Mouse (Mus musculus): ENCODE measurements at regions not wholly inside any gene's neighbourhood (a gene's known extent, or its start where the extent isn't known, plus 50 kb on each side); places are given as distances from the start of the nearest gene placed in this dataset.

GRCm38 (mm10) chr11:24340677-24341076, 262.8 kb downstream of the Bcl11a start:
- ATAC-seq (ENCODE audit: low TSS enrichment): no peak

DNA sequence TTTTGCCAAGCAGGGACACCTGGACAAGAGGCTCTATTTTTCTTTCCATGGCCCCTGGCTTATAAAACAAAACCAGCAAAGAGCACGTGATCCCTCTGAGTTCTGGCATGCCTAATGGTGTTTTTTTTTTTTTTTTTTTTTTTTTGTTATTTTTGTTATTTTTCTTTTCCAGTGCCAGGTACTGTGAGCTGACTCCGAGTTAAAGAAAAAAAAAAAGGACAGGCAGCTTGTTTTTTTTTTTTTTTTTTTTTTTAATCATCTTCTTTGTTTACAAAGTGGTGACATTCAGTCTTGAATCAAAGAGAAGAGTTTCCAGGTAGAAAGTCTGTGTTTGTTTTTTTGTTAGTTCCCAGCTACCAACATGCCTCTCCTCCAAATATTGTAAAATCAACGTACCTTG, 263.8 kb downstream of the Bcl11a start:
- no peak for ATAC-seq (ENCODE audit: low TSS enrichment)

GRCm38 (mm10) chr11:24342176-24342575, 264.3 kb downstream of the Bcl11a start:
- no peak for ATAC-seq (ENCODE audit: low TSS enrichment)

- no peak for ATAC-seq (ENCODE audit: low TSS enrichment)
Measured at GRCm38 (mm10) chr11:24342732-24343131, 264.9 kb downstream of the Bcl11a start.

- ATAC-seq (ENCODE audit: low TSS enrichment): peak; percentile 57; the same call in 1 of the 2 replicates
Measured at GRCm38 (mm10) chr11:24347225-24347624, 269.4 kb downstream of the Bcl11a start.

DNA sequence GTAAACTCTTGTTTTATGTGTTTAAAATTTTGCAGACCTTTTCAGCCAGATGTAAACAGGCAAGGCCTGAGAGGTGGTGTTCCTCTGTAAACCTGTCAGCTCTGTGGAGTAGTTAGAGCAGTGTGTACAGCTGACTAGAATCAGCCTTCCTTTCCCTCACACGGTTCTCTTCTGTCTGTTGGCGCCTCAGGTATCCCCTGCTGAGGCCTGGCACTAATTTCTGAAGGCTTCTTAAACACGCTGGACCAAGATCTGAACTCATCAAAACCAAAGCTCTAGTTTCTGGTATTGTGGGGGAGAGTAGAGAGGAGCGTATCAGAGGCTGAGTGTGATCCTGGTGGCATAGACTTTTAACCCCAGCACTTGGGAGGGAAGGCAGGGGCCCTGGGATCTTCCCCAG, 270.9 kb downstream of the Bcl11a start:
- ATAC-seq (ENCODE audit: low TSS enrichment): no peak

- no peak for ATAC-seq (ENCODE audit: low TSS enrichment)
Measured at GRCm38 (mm10) chr11:24349967-24350643, 272.2 kb downstream of the Bcl11a start.

DNA sequence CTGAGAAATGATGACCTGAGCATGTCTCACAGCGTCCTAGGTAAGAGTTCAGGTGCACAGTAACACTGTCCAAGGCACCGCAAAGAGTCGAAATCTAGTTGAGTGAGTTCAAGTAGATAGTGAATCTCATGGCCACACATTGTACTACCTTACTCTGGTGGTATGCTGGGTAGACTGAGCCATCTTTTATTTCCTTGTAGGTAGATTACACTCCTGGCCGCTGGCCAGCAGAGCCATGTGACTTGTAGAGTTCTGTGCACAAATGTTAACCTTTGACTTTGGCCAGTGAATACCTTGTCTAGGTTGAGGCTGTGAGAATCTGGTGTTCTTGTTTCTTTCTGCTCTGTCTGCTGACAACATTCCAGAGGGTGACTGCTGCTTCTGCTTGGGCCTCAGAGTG, 273.0 kb downstream of the Bcl11a start:
- ATAC-seq (ENCODE audit: low TSS enrichment): no peak

- no peak for ATAC-seq (ENCODE audit: low TSS enrichment)
Measured at GRCm38 (mm10) chr11:24352071-24352470, 274.2 kb downstream of the Bcl11a start.

DNA sequence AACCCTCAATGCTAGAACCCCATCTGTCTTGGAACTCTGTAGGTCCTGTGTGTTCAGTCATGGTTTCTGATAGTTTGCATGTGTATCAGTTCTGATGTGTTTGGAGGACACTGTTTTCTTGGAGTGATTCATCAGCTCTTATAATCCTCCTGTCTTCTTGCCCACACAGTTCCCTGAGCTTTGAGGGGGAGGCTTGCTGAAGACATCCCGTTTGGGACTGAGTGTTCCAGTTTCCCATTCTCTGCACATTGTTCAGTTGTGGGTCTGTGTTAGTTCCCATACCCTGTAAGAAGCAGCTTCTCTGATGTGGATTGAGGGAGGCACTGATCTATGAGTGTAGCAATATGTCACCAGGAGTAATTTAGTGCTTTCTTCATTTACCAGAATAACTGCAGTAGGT, 275.2 kb downstream of the Bcl11a start:
- ATAC-seq (ENCODE audit: low TSS enrichment): peak; percentile 99

DNA sequence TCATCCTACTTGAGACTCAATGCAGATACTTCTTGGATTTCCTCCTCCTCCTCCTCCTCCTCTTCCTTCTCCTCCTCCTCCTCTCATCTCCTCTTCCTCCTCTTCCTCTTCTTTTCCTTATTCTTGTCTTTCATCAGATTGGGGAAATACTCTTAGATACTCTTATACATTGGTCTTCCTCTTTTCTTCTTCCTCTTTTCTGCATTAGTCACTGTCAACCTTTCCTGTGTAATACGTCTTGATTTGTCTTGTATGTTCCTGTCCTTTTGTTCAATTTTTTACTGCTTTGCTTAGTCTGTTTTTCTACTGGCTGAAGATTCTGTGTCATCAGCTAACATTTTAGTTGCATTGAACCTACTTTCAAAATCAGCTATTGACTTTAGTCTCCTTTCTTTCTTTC, 279.5 kb downstream of the Bcl11a start:
- ATAC-seq (ENCODE audit: low TSS enrichment): no peak

- ATAC-seq (ENCODE audit: low TSS enrichment): no peak
Measured at GRCm38 (mm10) chr11:24359086-24359485, 281.2 kb downstream of the Bcl11a start.

DNA sequence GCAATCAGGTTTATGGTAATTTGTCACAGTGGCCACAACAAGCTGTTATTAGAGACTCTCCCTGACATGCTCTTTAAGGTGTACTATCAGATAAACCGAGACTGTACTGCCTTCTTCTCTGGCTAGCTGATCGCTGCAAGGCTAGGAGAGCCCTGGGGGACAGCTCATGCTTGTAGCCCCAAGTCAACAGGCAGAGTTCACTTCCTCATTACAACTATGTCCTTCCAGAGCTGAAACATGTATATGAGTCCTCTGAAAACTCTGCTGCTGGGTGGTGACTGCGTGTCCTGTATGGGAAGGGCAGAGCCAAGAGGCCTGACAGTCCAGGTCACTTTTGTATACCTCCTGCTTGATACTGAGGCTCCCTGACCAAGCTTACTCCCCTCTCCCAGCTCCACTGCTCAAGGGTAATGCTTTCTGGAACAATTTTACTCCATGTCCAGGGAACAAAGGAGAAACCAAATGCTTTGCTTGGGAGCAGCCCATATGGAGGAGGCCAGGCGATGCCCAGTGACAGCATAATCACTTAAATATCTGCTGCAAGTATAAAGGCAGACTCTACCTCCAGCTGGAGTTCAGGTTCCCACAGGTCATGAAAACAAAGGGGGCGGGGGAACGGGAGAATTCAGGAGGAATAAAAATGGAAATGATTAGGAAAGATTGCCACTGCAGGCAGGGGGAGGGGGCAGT, 284.3 kb downstream of the Bcl11a start:
- ATAC-seq (ENCODE audit: low TSS enrichment): no peak

DNA sequence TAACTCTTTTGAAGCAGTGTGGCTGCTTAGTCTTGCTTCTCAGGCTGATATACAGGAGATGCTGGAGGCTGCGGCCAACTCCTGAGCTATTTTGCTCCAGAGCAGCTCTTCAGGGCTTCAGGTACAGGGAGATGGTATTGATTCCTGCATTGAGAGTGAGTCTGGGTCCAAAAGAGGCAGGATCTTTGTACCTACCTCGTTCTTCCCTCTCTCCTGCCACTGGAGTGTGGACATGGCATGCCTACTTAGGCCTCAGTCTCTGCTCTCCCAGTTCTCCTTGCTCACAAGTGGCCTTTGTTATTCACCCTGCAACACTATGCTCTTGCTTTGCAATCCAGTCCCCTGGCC, 284.8 kb downstream of the Bcl11a start:
- ATAC-seq (ENCODE audit: low TSS enrichment): no peak

GRCm38 (mm10) chr11:24363418-24364364, 285.8 kb downstream of the Bcl11a start:
- peak; percentile 91 for ATAC-seq (ENCODE audit: low TSS enrichment)

GRCm38 (mm10) chr11:24370198-24370860, 292.5 kb downstream of the Bcl11a start:
- ATAC-seq (ENCODE audit: low TSS enrichment): peak; percentile 62

GRCm38 (mm10) chr11:24370861-24371686, 293.2 kb downstream of the Bcl11a start:
- no peak for ATAC-seq (ENCODE audit: low TSS enrichment)

- ATAC-seq (ENCODE audit: low TSS enrichment): no peak
Measured at GRCm38 (mm10) chr11:24371687-24371950, 293.8 kb downstream of the Bcl11a start.

DNA sequence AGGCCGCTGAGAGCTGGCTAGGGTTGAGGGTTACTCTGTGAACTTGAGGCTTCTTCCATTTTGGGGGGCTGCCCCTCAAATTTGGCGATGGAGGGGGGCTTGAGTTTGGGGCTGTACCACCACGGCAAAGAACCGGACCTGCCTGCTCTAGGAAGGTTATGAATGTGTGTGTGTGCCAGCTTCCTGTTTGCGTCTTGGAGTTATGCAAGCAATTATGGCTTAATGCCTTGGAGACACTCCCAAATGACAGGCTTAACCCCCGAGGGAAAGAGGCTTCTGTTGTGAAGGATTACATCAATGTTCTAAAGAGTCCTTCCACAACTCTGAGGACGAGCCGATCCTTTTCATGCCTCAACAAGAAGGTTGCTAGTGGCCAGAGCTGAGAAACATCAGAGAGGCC, 294.1 kb downstream of the Bcl11a start:
- no peak for ATAC-seq (ENCODE audit: low TSS enrichment)

DNA sequence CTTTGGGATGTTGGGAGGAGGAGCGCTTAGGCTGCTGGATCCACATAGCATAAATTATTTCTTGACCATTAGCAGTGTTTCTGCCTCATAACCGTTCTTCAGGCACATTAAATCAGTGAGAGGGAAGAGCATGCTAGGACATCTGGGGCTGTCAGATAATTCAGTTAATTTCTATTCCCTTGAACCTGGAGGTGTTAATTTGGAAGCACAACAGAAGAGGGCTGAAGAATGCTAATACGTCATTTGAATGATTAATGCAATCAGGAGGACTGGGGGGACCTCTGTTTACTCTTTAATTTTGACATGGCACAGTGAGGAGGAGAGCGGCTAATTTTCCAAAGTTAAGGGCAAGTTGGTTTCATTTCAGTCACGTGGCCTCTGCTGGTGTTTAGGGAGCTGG, 294.8 kb downstream of the Bcl11a start:
- no peak for ATAC-seq (ENCODE audit: low TSS enrichment)

GRCm38 (mm10) chr11:24373301-24373700, 295.4 kb downstream of the Bcl11a start:
- ATAC-seq (ENCODE audit: low TSS enrichment): no peak
